Comparison of ENCODE assay signal across 10 mouse cellular contexts in the genomic region with DNA sequence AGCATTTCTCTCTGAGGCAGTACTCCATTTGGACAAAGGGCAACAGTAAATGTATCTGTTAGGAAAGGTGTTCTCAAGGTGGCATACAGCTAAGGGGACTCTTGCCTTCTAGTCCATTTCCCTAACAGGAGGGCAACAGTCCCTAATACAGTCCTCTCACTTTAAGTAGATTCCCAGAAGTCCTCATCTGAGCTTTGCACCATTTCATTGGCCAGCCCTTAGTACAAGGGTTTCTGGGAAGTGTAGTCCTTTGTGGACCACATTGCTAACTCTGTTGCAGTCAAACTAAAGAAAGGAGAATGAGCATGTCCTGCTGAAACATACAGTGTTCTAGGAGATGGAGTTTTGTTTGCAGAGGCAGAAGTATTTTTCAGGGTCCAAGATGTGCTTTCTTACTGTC. TPM values are rescaled to one million over a fixed set of nuclear protein-coding genes. Genes with fewer than 3 reads are reported as not detected.
DNase-seq lines count a peak whose midpoint lies in the region; ATAC-seq and TF ChIP-seq lines count a peak whose summit lies in the region.
"Had no signal": no experiment of that assay in that cellular context is flagged by ENCODE, and none has a peak within 500 bp of the region (broad histone marks: within the 10 kb centered on the region; RNA-seq: fewer than 3 reads in every experiment).

No protein-coding gene starts in this region.

- no peak overlapping the region for H3K4me2 ChIP-seq in forebrain, embryonic 12.5 days
- H3K4me2 ChIP-seq in liver, embryonic 15.5 days, result no peak overlapping the region
- no peak overlapping the region for H3K4me2 ChIP-seq in stomach, embryonic 14.5 days (replicated peaks; ENCODE audit: low read depth, low read length)
- H3K4me2 ChIP-seq: heart, embryonic 13.5 days had no signal

- H3K9ac ChIP-seq in forebrain, embryonic 12.5 days, result no peak overlapping the region
- H3K9ac ChIP-seq in liver, embryonic 15.5 days, result no peak overlapping the region
- no peak overlapping the region for H3K9ac ChIP-seq in stomach, embryonic 14.5 days (replicated peaks; ENCODE audit: low read depth, low read length)
- H3K9ac ChIP-seq: heart, embryonic 13.5 days had no signal

- no peak for TF ChIP-seq CTCF in G1E (IDR thresholded peaks at IDR 0.05; ENCODE audit: low read depth, low read length)

- no peak overlapping the region for H3K27ac ChIP-seq in forebrain, embryonic 12.5 days
- H3K27ac ChIP-seq in liver, embryonic 15.5 days (replicated peaks), result no peak overlapping the region
- H3K27ac ChIP-seq in stomach, embryonic 14.5 days (ENCODE audit: low read length), result no peak overlapping the region
- H3K27ac ChIP-seq: heart, embryonic 13.5 days had no signal

- no peaks in the 10 kb centered on the region for H3K9me3 ChIP-seq in G1E (replicated peaks)
- H3K9me3 ChIP-seq in forebrain, embryonic 12.5 days, result no peaks in the 10 kb centered on the region
- no peaks in the 10 kb centered on the region for H3K9me3 ChIP-seq in liver, embryonic 15.5 days (replicated peaks)
- no peaks in the 10 kb centered on the region for H3K9me3 ChIP-seq in stomach, embryonic 14.5 days (ENCODE audit: control insufficient read depth, low read depth, low read length)
- H3K9me3 ChIP-seq: heart, embryonic 13.5 days had no signal

- H3K27me3 ChIP-seq in G1E (ENCODE audit: insufficient read depth, low read length), result peaks cover 23% of the 10 kb centered on the region
- 0 out of 2 replicates have a peak, but pooled peaks cover 7% of the 10 kb centered on the region for H3K27me3 ChIP-seq in forebrain, embryonic 12.5 days
- no peaks in the 10 kb centered on the region for H3K27me3 ChIP-seq in liver, embryonic 15.5 days
- H3K27me3 ChIP-seq in stomach, embryonic 14.5 days (ENCODE audit: control insufficient read depth, insufficient read depth, low read length), result no peaks in the 10 kb centered on the region
- H3K27me3 ChIP-seq: heart, embryonic 13.5 days had no signal

- peak; percentile 80 for ATAC-seq in G1E (ENCODE audit: extremely low read depth, insufficient number of reproducible peaks, low FRiP score, poor library complexity, severe bottlenecking)
- ATAC-seq in forebrain, embryonic 12.5 days (ENCODE audit: low FRiP score), result peak; percentile 88
- ATAC-seq in liver, embryonic 15.5 days (ENCODE audit: insufficient read depth), result peak; percentile 40; the same call in 1 of the 2 replicates
- peak; percentile 59; the same call in 1 of the 2 replicates for ATAC-seq in stomach, embryonic 14.5 days (ENCODE audit: insufficient number of reproducible peaks, insufficient read depth, low FRiP score, low read depth)
- no peak for ATAC-seq in activated CD4-positive, CD25-positive, alpha-beta regulatory T cell, adult 4 months

- intact Hi-C loops in heart, postnatal 25 days (cut with DNase I), result no loop called here

- DNase-seq in heart, adult 8-10 months (ENCODE audit: low spot score), result peak; percentile 54
- DNase-seq in heart, postnatal 25 days (ENCODE audit: low spot score), result no peak
- no peak for DNase-seq in G1E (ENCODE audit: low spot score)
- DNase-seq in spleen, postnatal 14 days (ENCODE audit: low spot score in 2 of 2), result no peak

- H3K4me1 ChIP-seq in G1E (ENCODE audit: insufficient read depth, low read depth, low read length), result peaks cover 8% of the 10 kb centered on the region
- peaks cover 9% of the 10 kb centered on the region for H3K4me1 ChIP-seq in forebrain, embryonic 12.5 days
- H3K4me1 ChIP-seq in liver, embryonic 15.5 days (replicated peaks), result no peaks in the 10 kb centered on the region
- no peaks in the 10 kb centered on the region for H3K4me1 ChIP-seq in stomach, embryonic 14.5 days (ENCODE audit: control insufficient read depth, insufficient read depth, low read length)
- H3K4me1 ChIP-seq: heart, embryonic 13.5 days had no signal

- H3K4me3 ChIP-seq in G1E (ENCODE audit: low read depth, low read length), result no peak overlapping the region
- no peak overlapping the region for H3K4me3 ChIP-seq in forebrain, embryonic 12.5 days (replicated peaks)
- H3K4me3 ChIP-seq in liver, embryonic 15.5 days (replicated peaks), result no peak overlapping the region
- H3K4me3 ChIP-seq in stomach, embryonic 14.5 days (ENCODE audit: low read depth, low read length), result no peak overlapping the region
- H3K4me3 ChIP-seq: heart, embryonic 13.5 days; myocyte had no signal

- H3K36me3 ChIP-seq in G1E (replicated peaks), result no peaks in the 10 kb centered on the region
- no peaks in the 10 kb centered on the region for H3K36me3 ChIP-seq in forebrain, embryonic 12.5 days (replicated peaks)
- no peaks in the 10 kb centered on the region for H3K36me3 ChIP-seq in liver, embryonic 15.5 days (replicated peaks)
- no peaks in the 10 kb centered on the region for H3K36me3 ChIP-seq in stomach, embryonic 14.5 days (ENCODE audit: control insufficient read depth, insufficient read depth, low read length)
- H3K36me3 ChIP-seq: heart, embryonic 13.5 days had no signal

RNA-seq across cellular contexts. Expression of gene Lrtm2, which starts 10.8 kb away (rescaled TPM):
- total RNA-seq in heart, adult 8-10 months (2022), result under 1 TPM; 0.14 to 1.00 (median 0.23) TPM
- under 1 TPM; 0.10 to 0.28 TPM for total RNA-seq in heart, postnatal 25 days (2021)
- not detected in 2 replicates for total RNA-seq in G1E (2014; fragmentation: Nextera tagmentation)
- 0.11 TPM in 1 of 2 replicates, not detected in the other for total RNA-seq in G1E (2017)
- not detected in 2 replicates for polyA plus RNA-seq in G1E (2012)
- polyA plus RNA-seq in forebrain, embryonic 12.5 days (2016; fragmentation: Nextera tagmentation; extraction: Ambion mirVana), result 0.68 and 0.70 TPM in 2 replicates
- polyA plus RNA-seq in liver, embryonic 15.5 days (2015; fragmentation: Nextera tagmentation; extraction: Ambion mirVana), result 0.15 TPM in 1 of 2 replicates, not detected in the other
- 0.23 and 0.38 TPM in 2 replicates for polyA plus RNA-seq in stomach, embryonic 14.5 days (2014; fragmentation: Nextera tagmentation; extraction: Ambion mirVana)
- not detected for polyA plus RNA-seq in activated CD4-positive, CD25-positive, alpha-beta regulatory T cell, adult 4 months (2017; shearing (Covaris generic))
